Mouse (Mus musculus) kidney, postnatal 0 days (tissue): ENCODE measurements around the gene Tgfa. TPM values are rescaled to one million over a fixed set of nuclear protein-coding genes. Genes with fewer than 3 reads are reported as not detected.

Source experiments
- ATAC-seq: fragments of 200-750 bp; cut with Nextera tagmentation; replicated peaks from 2 replicates; pipeline ENCODE4 v1.8.0; 2017; ENCODE audit warnings: low read depth, moderate number of reproducible peaks, moderate TSS enrichment, moderate library complexity; ENCODE audit not compliant: low FRiP score
- DNase-seq: peaks from one replicate; pipeline ENCODE4 v3.0.0-alpha.2; 2016; ENCODE audit warnings: low spot score
- H3K27ac ChIP-seq: fragments of 300-500 bp; sonication (generic); 2 replicates; pipeline ENCODE4 v1.5.1; 2014; ENCODE audit warnings: mild to moderate bottlenecking
- H3K27me3 ChIP-seq: fragments of 300-500 bp; sonication (generic); 2 replicates; pipeline ENCODE4 v1.6.1; 2014; ENCODE audit warnings: low read length, mixed read lengths; ENCODE audit not compliant: insufficient read depth
- H3K36me3 ChIP-seq: fragments of 300-500 bp; sonication (generic); 2 replicates; pipeline ENCODE4 v1.6.1; 2014; ENCODE audit warnings: low read length, mixed read lengths; ENCODE audit not compliant: insufficient read depth
- H3K4me1 ChIP-seq: fragments of 300-500 bp; sonication (generic); replicated peaks from 2 replicates; pipeline ENCODE4 v1.6.1; 2014; ENCODE audit warnings: antibody characterized with exemption, low read length, mixed read lengths; ENCODE audit not compliant: insufficient read depth
- H3K4me2 ChIP-seq: fragments of 300-500 bp; sonication (generic); 2 replicates; pipeline ENCODE4 v1.6.1; 2014; ENCODE audit warnings: mild to moderate bottlenecking, low read length, moderate library complexity, mixed read lengths
- H3K4me3 ChIP-seq: fragments of 300-500 bp; sonication (generic); replicated peaks from 2 replicates; pipeline ENCODE4 v1.5.1; 2014; ENCODE audit warnings: low read depth, low read length
- H3K9ac ChIP-seq: fragments of 300-500 bp; sonication (generic); 2 replicates; pipeline ENCODE4 v1.6.1; 2014; ENCODE audit warnings: low read depth, low read length
- H3K9me3 ChIP-seq: fragments of 300-500 bp; sonication (generic); replicated peaks from 2 replicates; pipeline ENCODE4 v1.6.1; 2016; ENCODE audit warnings: low read length, inconsistent platforms, mixed read lengths
- CTCF ChIP-seq: IDR thresholded peaks from 2 replicates; pipeline ENCODE4 v1.5.1; 2016; ENCODE audit warnings: antibody characterized with exemption, low read depth, mild to moderate bottlenecking, moderate library complexity
- WGBS: fragments of 180-500 bp; shearing (Covaris S2); extraction: QIAGEN DNeasy Blood & Tissue Kit; methylation state at CpG from one replicate; pipeline ENCODE4 v1.1.7; 2014; 5-methylcytosine and 5-hydroxymethylcytosine counted together
- polyA plus RNA-seq: library from polyadenylated mRNA; unstranded; fragments of >200 nt; fragmentation: Nextera tagmentation; extraction: Ambion mirVana; gene quantifications from 2 replicates; pipeline ENCODE4 v1.2.1, GENCODE M21; 2015

The Tgfa gene
- polyA plus RNA-seq, 1 experiment from 2014 or later, result 6.1 TPM

DNA sequence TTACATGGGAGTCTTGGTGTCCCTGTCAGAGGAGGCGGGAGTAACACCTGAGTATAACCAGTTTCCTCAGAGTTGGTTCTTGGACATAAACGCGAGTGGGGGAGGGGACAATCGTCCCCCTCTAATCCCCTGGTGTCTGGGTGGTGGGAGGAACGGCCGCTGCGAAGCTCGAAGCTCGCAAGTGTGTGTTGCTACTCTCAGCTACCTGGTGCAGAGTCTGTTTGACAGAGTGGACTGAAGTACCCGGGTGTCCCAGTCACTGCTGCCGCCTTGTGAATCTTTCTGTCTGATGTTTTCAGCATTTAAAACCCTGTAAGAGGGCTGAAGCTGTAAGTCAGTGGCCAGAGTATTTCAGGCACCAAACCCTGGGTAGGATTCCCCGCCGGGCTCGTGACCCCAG is 1.0 kb downstream of the Tgfa start:
- ATAC-seq (no peak), DNase-seq (no peak)
- H3K4me3 ChIP-seq, result peak overlapping the region; percentile 60
- no peak overlapping the region for H3K27ac ChIP-seq
- no peaks in the 10 kb centered on the region for H3K4me1 ChIP-seq
- no peaks in the 10 kb centered on the region for H3K27me3 ChIP-seq
- WGBS, result 4% methylated on average over 14 of the region's 14 CpGs
- peak overlapping the region; percentile 62; the same call in 1 of the 2 replicates for H3K9ac ChIP-seq
- TF ChIP-seq CTCF, result no peak
- H3K9me3 ChIP-seq, result no peaks in the 10 kb centered on the region
- peak overlapping the region; percentile 87 for H3K4me2 ChIP-seq
- no peaks in the 10 kb centered on the region for H3K36me3 ChIP-seq

DNA sequence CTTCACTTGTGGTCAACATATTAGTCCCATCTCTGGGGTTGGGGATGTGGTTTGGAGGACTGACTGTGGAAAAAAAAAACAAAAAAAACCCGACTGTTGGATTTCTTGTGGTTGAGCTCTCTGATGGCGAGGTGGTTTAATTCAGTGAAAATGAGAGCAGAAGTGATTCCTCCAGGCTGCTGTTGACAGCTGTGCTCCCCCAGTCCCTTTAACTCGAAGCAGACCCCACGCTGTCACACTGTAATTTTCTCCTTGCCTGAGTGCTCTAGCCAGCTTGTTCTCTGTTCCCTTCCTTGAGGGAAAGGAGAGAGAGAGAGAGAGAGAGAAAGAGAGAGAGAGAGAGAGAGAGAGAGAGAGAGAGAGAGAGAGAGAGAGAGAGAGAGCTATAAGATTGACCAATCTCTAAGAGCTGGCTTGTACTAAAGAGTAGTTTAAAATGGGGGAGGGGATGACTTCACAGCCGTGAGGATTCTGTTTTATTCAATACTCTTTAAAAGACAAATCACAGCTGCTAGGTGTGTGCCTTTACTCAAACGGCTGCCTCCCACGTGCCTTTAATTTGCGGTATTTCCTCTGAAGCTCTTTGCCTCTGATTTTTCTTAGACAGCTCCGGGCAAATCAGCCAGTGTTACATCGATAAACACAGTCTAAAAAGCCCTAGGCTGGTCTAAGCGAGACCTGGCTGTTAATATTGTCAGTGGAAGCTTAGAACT is 2.3 kb downstream of the Tgfa start:
- H3K4me3 ChIP-seq, result no peak overlapping the region
- ATAC-seq (no peak), DNase-seq (peak; percentile 63)
- WGBS, result 11% methylated on average over 11 of the region's 11 CpGs
- no peak for TF ChIP-seq CTCF
- H3K4me2 ChIP-seq, result peak overlapping the region; percentile 87
- H3K27ac ChIP-seq, result no peak overlapping the region
- no peaks in the 10 kb centered on the region for H3K9me3 ChIP-seq
- no peaks in the 10 kb centered on the region for H3K36me3 ChIP-seq
- no peaks in the 10 kb centered on the region for H3K27me3 ChIP-seq
- no peak overlapping the region for H3K9ac ChIP-seq
- no peaks in the 10 kb centered on the region for H3K4me1 ChIP-seq

DNA sequence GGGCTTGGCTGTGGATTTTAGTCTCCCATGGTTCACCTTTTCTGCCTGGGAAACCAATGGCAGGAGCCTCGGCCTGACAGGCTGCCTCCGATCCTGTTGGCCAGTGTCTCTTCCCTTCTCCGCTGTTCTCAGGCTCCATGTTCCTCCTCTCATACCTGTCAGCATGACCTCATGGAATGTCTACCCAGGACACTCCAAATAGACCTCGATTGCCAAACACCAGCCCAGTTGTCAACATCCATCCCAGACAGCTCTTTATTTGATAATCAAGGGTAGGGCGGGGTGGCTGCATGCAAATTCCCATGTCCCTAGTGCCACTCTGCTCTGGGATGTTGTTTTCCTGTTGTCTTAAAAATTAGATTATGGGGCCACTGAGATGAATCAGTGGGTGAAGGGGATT is 5.9 kb downstream of the Tgfa start:
- no peak overlapping the region for H3K9ac ChIP-seq
- DNase-seq, result no peak
- H3K36me3 ChIP-seq, result no peaks in the 10 kb centered on the region
- WGBS, result 87% methylated on average over 5 of the region's 5 CpGs
- H3K4me3 ChIP-seq, result no peak overlapping the region
- ATAC-seq, result no peak
- no peak for TF ChIP-seq CTCF
- H3K9me3 ChIP-seq, result no peaks in the 10 kb centered on the region
- H3K27me3 ChIP-seq, result no peaks in the 10 kb centered on the region
- H3K4me1 ChIP-seq, result no peaks in the 10 kb centered on the region
- H3K4me2 ChIP-seq, result no peak overlapping the region
- H3K27ac ChIP-seq, result no peak overlapping the region

DNA sequence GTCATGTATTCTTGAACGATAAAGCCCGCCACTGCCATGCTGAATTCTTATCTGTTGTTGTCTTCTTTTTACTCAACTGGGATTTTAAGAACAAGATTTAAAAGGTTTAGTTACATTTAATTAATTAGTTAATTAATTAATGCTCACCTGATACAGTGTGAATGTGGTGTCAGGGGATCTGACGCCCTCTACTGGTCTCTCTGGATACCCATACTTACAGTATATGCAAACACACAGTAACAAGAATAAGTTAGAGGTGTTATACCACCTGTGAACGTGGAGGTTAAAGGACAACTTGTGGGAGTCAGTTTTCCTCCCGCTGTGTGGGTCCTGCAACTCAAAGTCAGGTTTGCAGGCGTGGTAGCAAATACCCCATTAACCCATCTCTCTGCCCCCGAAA is 8.1 kb downstream of the Tgfa start:
- Histone ChIP-seq H3K9ac (no peak overlapping the region), H3K27me3 (no peaks in the 10 kb centered on the region), H3K36me3 (no peaks in the 10 kb centered on the region), H3K4me1 (no peaks in the 10 kb centered on the region), H3K4me2 (no peak overlapping the region), H3K4me3 (no peak overlapping the region), H3K27ac (no peak overlapping the region), H3K9me3 (no peaks in the 10 kb centered on the region)
- 77% methylated on average over 7 of the region's 7 CpGs for WGBS
- ATAC-seq (no peak), DNase-seq (no peak)
- peak; percentile 48; the same call in 1 of the 2 replicates for TF ChIP-seq CTCF

DNA sequence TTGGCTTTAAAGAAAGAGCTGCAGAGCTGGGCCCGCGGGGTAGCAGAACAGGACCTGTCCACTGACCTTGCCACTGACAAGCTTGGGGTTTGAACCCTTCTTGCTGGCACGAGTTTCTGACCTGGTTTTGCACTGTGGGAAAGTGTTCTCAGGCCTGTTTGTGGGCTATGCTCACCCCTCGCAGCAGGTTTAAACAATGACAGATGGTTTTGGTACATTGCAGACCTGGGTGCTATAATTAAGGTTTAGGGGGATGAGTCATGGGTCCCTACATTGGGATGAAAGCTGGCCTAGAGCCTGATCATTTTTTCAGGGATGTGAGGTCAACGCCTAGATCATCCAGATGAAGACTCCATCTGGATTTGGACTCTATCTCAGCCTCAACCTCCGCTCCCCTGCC is 11.0 kb downstream of the Tgfa start:
- Histone ChIP-seq H3K4me1 (peaks cover 12% of the 10 kb centered on the region), H3K36me3 (no peaks in the 10 kb centered on the region), H3K27ac (no peak overlapping the region), H3K4me2 (no peak overlapping the region), H3K27me3 (no peaks in the 10 kb centered on the region), H3K4me3 (no peak overlapping the region), H3K9me3 (no peaks in the 10 kb centered on the region), H3K9ac (no peak overlapping the region)
- DNase-seq (no peak), ATAC-seq (no peak)
- no peak for TF ChIP-seq CTCF
- 87% methylated on average over 6 of the region's 6 CpGs for WGBS

DNA sequence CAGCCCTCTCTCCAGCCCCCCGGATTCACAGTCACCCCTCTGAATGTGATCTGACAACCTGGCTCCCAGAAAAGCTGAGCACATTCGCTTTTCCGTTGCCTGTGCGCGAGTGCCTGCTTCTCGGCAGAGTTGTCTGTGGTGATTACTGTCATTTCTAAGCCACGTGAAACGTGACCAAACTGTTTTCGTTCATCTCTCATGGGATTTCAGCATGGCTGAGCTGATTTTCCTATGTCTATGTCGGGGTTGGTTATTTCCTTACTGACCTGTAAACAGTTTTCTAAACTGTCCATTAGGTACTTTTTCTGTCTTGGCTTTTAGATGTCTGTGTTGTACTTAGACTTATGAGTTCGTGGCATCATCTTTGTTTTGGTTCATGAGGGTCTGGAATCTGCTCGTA is 12.0 kb downstream of the Tgfa start:
- 54% methylated on average over 12 of the region's 12 CpGs for WGBS
- no peak for TF ChIP-seq CTCF
- Histone ChIP-seq H3K9me3 (no peaks in the 10 kb centered on the region), H3K4me1 (peaks cover 12% of the 10 kb centered on the region), H3K4me3 (no peak overlapping the region), H3K27me3 (no peaks in the 10 kb centered on the region), H3K9ac (no peak overlapping the region), H3K4me2 (no peak overlapping the region), H3K27ac (no peak overlapping the region), H3K36me3 (no peaks in the 10 kb centered on the region)
- ATAC-seq (no peak), DNase-seq (no peak)
